In genomic region chr14:59440039-59440438, GRCm38 (mm10) we compare ENCODE assay signal across 8 mouse cellular contexts. TPM values are rescaled to one million over a fixed set of nuclear protein-coding genes. Genes with fewer than 3 reads are reported as not detected.
DNase-seq lines count a peak whose midpoint lies in the region; ATAC-seq lines count a peak whose summit lies in the region.

No protein-coding gene starts in this region.

- WGBS in kidney, embryonic 16.5 days: 17% methylated on average over 7 of the region's 7 CpGs
- 19% methylated on average over 7 of the region's 7 CpGs for WGBS in hindbrain, embryonic 12.5 days
- WGBS in midbrain, embryonic 16.5 days: 18% methylated on average over 7 of the region's 7 CpGs

- no peak for ATAC-seq in kidney, embryonic 16.5 days (ENCODE audit: low FRiP score, low TSS enrichment)
- ATAC-seq in hindbrain, embryonic 12.5 days (ENCODE audit: low FRiP score): no peak
- ATAC-seq in midbrain, embryonic 16.5 days: peak; percentile 0; the same call in 1 of the 2 replicates

- H3K9ac ChIP-seq in kidney, embryonic 16.5 days (replicated peaks; ENCODE audit: low read length): peak overlapping the region; percentile 95
- peak overlapping the region; percentile 79 for H3K9ac ChIP-seq in hindbrain, embryonic 12.5 days
- H3K9ac ChIP-seq in midbrain, embryonic 16.5 days (ENCODE audit: low read depth, low read length): peak overlapping the region; percentile 81

- H3K4me3 ChIP-seq in kidney, embryonic 16.5 days (ENCODE audit: low read length): peak overlapping the region; percentile 94
- peak overlapping the region; percentile 66 for H3K4me3 ChIP-seq in hindbrain, embryonic 12.5 days
- H3K4me3 ChIP-seq in midbrain, embryonic 16.5 days (ENCODE audit: low read depth, low read length): peak overlapping the region; percentile 81

- H3K27ac ChIP-seq in kidney, embryonic 16.5 days (ENCODE audit: low read length): 0 out of 2 replicates have a peak overlapping the region, but pooled peaks have one; percentile 71
- H3K27ac ChIP-seq in hindbrain, embryonic 12.5 days: no peak overlapping the region
- no peak overlapping the region for H3K27ac ChIP-seq in midbrain, embryonic 16.5 days (ENCODE audit: low read length)

- DNase-seq in kidney, adult 9 months: no peak
- DNase-seq in T-cell, adult 2 months (ENCODE audit: low spot score): peak; percentile 10
- no peak for DNase-seq in thymus, postnatal 25 days
- DNase-seq in Muller cell, postnatal 12 days (ENCODE audit: inconsistent ontology term): no peak
- DNase-seq in layer of hippocampus, postnatal 25 days (ENCODE audit: extremely low spot score in 1 of 2, low spot score in 1 of 2): no peak

- no peaks in the 10 kb centered on the region for H3K9me3 ChIP-seq in kidney, embryonic 16.5 days (ENCODE audit: low read length)
- H3K9me3 ChIP-seq in hindbrain, embryonic 12.5 days (replicated peaks): no peaks in the 10 kb centered on the region
- H3K9me3 ChIP-seq in midbrain, embryonic 16.5 days (replicated peaks; ENCODE audit: control insufficient read depth, low read length, poor library complexity, severe bottlenecking): no peaks in the 10 kb centered on the region

- H3K36me3 ChIP-seq in kidney, embryonic 16.5 days (ENCODE audit: insufficient read depth, low read length): no peaks in the 10 kb centered on the region
- H3K36me3 ChIP-seq in hindbrain, embryonic 12.5 days: no peaks in the 10 kb centered on the region
- no peaks in the 10 kb centered on the region for H3K36me3 ChIP-seq in midbrain, embryonic 16.5 days (ENCODE audit: control insufficient read depth, insufficient read depth, low read length)

- H3K4me1 ChIP-seq in kidney, embryonic 16.5 days (ENCODE audit: insufficient read depth, low read length): peaks cover 12% of the 10 kb centered on the region; the same call in 1 of the 2 replicates
- peaks cover 11% of the 10 kb centered on the region for H3K4me1 ChIP-seq in hindbrain, embryonic 12.5 days
- peaks cover 6% of the 10 kb centered on the region for H3K4me1 ChIP-seq in midbrain, embryonic 16.5 days (ENCODE audit: control insufficient read depth, insufficient read depth, low read length)

- no peaks in the 10 kb centered on the region for H3K27me3 ChIP-seq in kidney, embryonic 16.5 days (ENCODE audit: insufficient read depth, low read length)
- H3K27me3 ChIP-seq in hindbrain, embryonic 12.5 days: no peaks in the 10 kb centered on the region
- no peaks in the 10 kb centered on the region for H3K27me3 ChIP-seq in midbrain, embryonic 16.5 days (ENCODE audit: control insufficient read depth, insufficient read depth, low read depth, low read length)

- peak overlapping the region; percentile 85 for H3K4me2 ChIP-seq in kidney, embryonic 16.5 days (replicated peaks; ENCODE audit: low read depth, low read length)
- peak overlapping the region; percentile 81 for H3K4me2 ChIP-seq in hindbrain, embryonic 12.5 days (replicated peaks)
- peak overlapping the region; percentile 73 for H3K4me2 ChIP-seq in midbrain, embryonic 16.5 days (ENCODE audit: low read length)

RNA-seq across cellular contexts. Expression of gene Setdb2, which starts 0.6 kb away (rescaled TPM):
- polyA plus RNA-seq in kidney, embryonic 16.5 days (2015; fragmentation: Nextera tagmentation; extraction: Ambion mirVana): 10.2 and 10.7 TPM in 2 replicates
- polyA plus RNA-seq in hindbrain, embryonic 12.5 days (2016; fragmentation: Nextera tagmentation; extraction: Ambion mirVana): 9.6 and 11.6 TPM in 2 replicates
- 6.0 and 7.3 TPM in 2 replicates for polyA plus RNA-seq in midbrain, embryonic 16.5 days (2015; fragmentation: Nextera tagmentation; extraction: Ambion mirVana)
- total RNA-seq in layer of hippocampus, postnatal 25 days (2021): 1 to 10 TPM; 5.7 to 6.8 TPM

RNA-seq across cellular contexts. Expression of gene Cab39l, which starts 0.7 kb away (rescaled TPM):
- polyA plus RNA-seq in kidney, embryonic 16.5 days (2015; fragmentation: Nextera tagmentation; extraction: Ambion mirVana): 43.6 and 43.7 TPM in 2 replicates
- 35.8 and 39.9 TPM in 2 replicates for polyA plus RNA-seq in hindbrain, embryonic 12.5 days (2016; fragmentation: Nextera tagmentation; extraction: Ambion mirVana)
- 22.2 and 22.4 TPM in 2 replicates for polyA plus RNA-seq in midbrain, embryonic 16.5 days (2015; fragmentation: Nextera tagmentation; extraction: Ambion mirVana)
- total RNA-seq in layer of hippocampus, postnatal 25 days (2021): 10 to 100 TPM; 18.0 to 20.2 TPM

RNA-seq across cellular contexts. Expression of gene Phf11c, which starts 44.9 kb away (rescaled TPM):
- polyA plus RNA-seq in kidney, embryonic 16.5 days (2015; fragmentation: Nextera tagmentation; extraction: Ambion mirVana): 0.50 and 0.74 TPM in 2 replicates
- 0.51 and 0.80 TPM in 2 replicates for polyA plus RNA-seq in hindbrain, embryonic 12.5 days (2016; fragmentation: Nextera tagmentation; extraction: Ambion mirVana)
- 0.10 and 0.21 TPM in 2 replicates for polyA plus RNA-seq in midbrain, embryonic 16.5 days (2015; fragmentation: Nextera tagmentation; extraction: Ambion mirVana)
- total RNA-seq in layer of hippocampus, postnatal 25 days (2021): under 1 TPM; 0.47 to 0.49 TPM
